Mouse (Mus musculus) stomach, embryonic 16.5 days (tissue): ENCODE data around the gene Upk3bl. TPM values are rescaled to one million over a fixed set of nuclear protein-coding genes. Genes with fewer than 3 reads are reported as not detected.
"Not testable (repeated sequence)": the region's sequence is repeated elsewhere in the genome, so short reads cannot be mapped to it uniquely, and the experiment has no call there.

Experiments used
- ATAC-seq: fragments of 200-750 bp; cut with Nextera tagmentation; 2 replicates; pipeline ENCODE4 v1.8.0; 2017; ENCODE audit warnings: moderate number of reproducible peaks, moderate TSS enrichment; ENCODE audit not compliant: insufficient read depth, low FRiP score
- H3K27ac ChIP-seq: fragments of 300-500 bp; sonication (generic); 2 replicates; pipeline ENCODE4 v1.5.1; 2014; ENCODE audit warnings: low read length
- H3K27me3 ChIP-seq: fragments of 300-500 bp; sonication (generic); 2 replicates; pipeline ENCODE4 v1.6.1; 2014; ENCODE audit warnings: low read length, control low read depth, mixed read lengths; ENCODE audit not compliant: control insufficient read depth, insufficient read depth
- H3K36me3 ChIP-seq: fragments of 300-500 bp; sonication (generic); 2 replicates; pipeline ENCODE4 v1.6.1; 2014; ENCODE audit warnings: low read length; ENCODE audit not compliant: control insufficient read depth, insufficient read depth
- H3K4me1 ChIP-seq: fragments of 300-500 bp; sonication (generic); 2 replicates; pipeline ENCODE4 v1.6.1; 2014; ENCODE audit warnings: low read length, control low read depth, mixed read lengths; ENCODE audit not compliant: control insufficient read depth, insufficient read depth
- H3K4me2 ChIP-seq: fragments of 300-500 bp; sonication (generic); 2 replicates; pipeline ENCODE4 v1.6.1; 2014; ENCODE audit warnings: low read depth, low read length, mixed read lengths
- H3K4me3 ChIP-seq: fragments of 300-500 bp; sonication (generic); replicated peaks from 2 replicates; pipeline ENCODE4 v1.5.1; 2014; ENCODE audit warnings: mild to moderate bottlenecking, low read length
- H3K9ac ChIP-seq: fragments of 300-500 bp; sonication (generic); 2 replicates; pipeline ENCODE4 v1.6.1; 2014; ENCODE audit warnings: low read length
- H3K9me3 ChIP-seq: fragments of 300-500 bp; sonication (generic); replicated peaks from 2 replicates; pipeline ENCODE4 v1.6.1; 2016; ENCODE audit warnings: low read length, control low read depth; ENCODE audit not compliant: control insufficient read depth
- WGBS: fragments of 180-500 bp; shearing (Covaris S2); extraction: QIAGEN DNeasy Blood & Tissue Kit; methylation state at CpG from one replicate; pipeline ENCODE4 v1.1.7; 2014; 5-methylcytosine and 5-hydroxymethylcytosine counted together
- polyA plus RNA-seq: library from polyadenylated mRNA; unstranded; fragments of >200 nt; fragmentation: Nextera tagmentation; extraction: Ambion mirVana; gene quantifications from 2 replicates; pipeline ENCODE4 v1.2.1, GENCODE M21; 2015

Upk3bl gene
- polyA plus RNA-seq, 1 experiment from 2014 or later, result 190 TPM

DNA sequence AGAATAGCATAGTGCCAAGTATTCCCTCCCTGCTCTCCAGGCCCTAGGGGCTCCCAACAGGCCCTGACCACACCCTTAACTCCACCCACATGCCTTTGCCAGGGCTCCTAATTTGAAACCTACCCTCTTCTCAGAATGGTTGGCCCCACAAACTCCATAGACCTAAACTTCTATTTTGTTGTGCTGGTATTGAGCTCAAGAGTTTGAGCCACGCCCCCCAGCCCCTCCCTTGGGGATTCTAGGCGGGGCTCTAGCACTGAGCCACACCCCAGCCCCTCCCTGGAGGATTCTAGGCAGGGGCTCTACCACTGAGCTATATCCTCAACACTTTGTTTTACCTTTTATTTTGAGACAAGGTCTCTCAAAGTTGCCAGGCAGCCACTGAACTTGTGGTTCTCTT, 13.0 kb upstream of the Upk3bl start:
- Histone ChIP-seq H3K9ac (no peak overlapping the region), H3K27ac (no peak overlapping the region), H3K4me2 (no peak overlapping the region), H3K4me1 (peaks cover 3% of the 10 kb centered on the region; the same call in 1 of the 2 replicates), H3K27me3 (no peaks in the 10 kb centered on the region), H3K4me3 (no peak overlapping the region), H3K36me3 (no peaks in the 10 kb centered on the region), H3K9me3 (no peaks in the 10 kb centered on the region)
- no peak for ATAC-seq
- WGBS, result 27% methylated on average over 2 of the region's 2 CpGs

DNA sequence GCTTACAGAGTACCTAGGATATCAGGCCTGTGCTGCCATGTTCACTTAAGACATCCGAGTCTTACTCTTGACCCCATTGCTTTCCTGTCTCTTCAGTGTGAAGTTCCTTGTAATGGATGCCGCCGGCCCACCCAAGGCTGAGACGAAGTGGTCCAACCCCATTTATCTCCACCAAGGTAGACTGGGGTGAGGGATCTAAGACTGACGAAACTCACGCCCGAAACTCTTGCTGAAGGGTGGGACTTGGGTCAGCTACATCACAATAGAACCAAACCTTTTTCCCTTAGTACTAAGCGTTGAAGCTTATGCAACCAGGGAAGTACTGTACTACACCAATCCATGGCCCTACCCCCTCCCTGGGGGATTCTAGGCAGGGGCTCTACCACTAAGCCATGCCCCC, 12.6 kb upstream of the Upk3bl start:
- no peak for ATAC-seq
- Histone ChIP-seq H3K27ac (no peak overlapping the region), H3K4me1 (peaks cover 3% of the 10 kb centered on the region; the same call in 1 of the 2 replicates), H3K36me3 (no peaks in the 10 kb centered on the region), H3K4me3 (no peak overlapping the region), H3K27me3 (no peaks in the 10 kb centered on the region), H3K9ac (no peak overlapping the region), H3K4me2 (no peak overlapping the region), H3K9me3 (no peaks in the 10 kb centered on the region)
- WGBS, result 93% methylated on average over 8 of the region's 8 CpGs

DNA sequence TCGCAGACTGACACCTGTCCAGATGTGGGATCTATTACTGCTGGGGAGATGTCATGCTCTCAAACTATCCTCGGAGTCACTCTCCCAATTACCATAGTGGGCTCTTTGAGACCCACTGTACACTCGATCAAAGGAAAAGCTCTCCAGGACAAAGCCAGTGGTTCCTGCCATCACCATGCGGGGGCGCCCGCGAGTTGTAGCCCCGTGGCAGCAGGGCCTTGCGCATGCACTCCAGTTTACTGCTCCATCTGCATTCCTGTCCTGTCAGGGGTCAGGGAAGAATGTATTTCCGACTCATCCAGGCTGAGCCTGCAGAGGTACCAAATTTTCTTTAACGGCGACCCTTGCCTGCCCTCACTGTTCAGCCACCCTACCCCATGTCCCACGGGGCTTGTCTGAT, 9.4 kb upstream of the Upk3bl start:
- no peak for ATAC-seq
- Histone ChIP-seq H3K36me3 (no peaks in the 10 kb centered on the region), H3K27ac (no peak overlapping the region), H3K9ac (no peak overlapping the region), H3K4me1 (peaks cover 3% of the 10 kb centered on the region; the same call in 1 of the 2 replicates), H3K27me3 (no peaks in the 10 kb centered on the region), H3K9me3 (no peaks in the 10 kb centered on the region), H3K4me3 (no peak overlapping the region), H3K4me2 (no peak overlapping the region)
- WGBS, result 65% methylated on average over 13 of the region's 13 CpGs

GRCm38 (mm10) chr5:136045408-136045807, 8.9 kb upstream of the Upk3bl start:
- no peaks in the 10 kb centered on the region for H3K36me3 ChIP-seq
- no peak overlapping the region for H3K9ac ChIP-seq
- H3K4me3 ChIP-seq, result no peak overlapping the region
- H3K27me3 ChIP-seq, result no peaks in the 10 kb centered on the region
- peaks cover 6% of the 10 kb centered on the region; the same call in 1 of the 2 replicates for H3K4me1 ChIP-seq
- no peak for ATAC-seq
- 42% methylated on average over 9 of the region's 9 CpGs for WGBS
- no peak overlapping the region for H3K4me2 ChIP-seq
- H3K9me3 ChIP-seq, result no peaks in the 10 kb centered on the region
- H3K27ac ChIP-seq, result no peak overlapping the region

GRCm38 (mm10) chr5:136045987-136046386, 8.3 kb upstream of the Upk3bl start:
- ATAC-seq, result peak; percentile 39; the same call in 1 of the 2 replicates
- Histone ChIP-seq H3K9ac (no peak overlapping the region), H3K4me3 (no peak overlapping the region), H3K36me3 (no peaks in the 10 kb centered on the region), H3K27me3 (no peaks in the 10 kb centered on the region), H3K27ac (no peak overlapping the region), H3K4me2 (no peak overlapping the region), H3K4me1 (peaks cover 5% of the 10 kb centered on the region; the same call in 1 of the 2 replicates), H3K9me3 (no peaks in the 10 kb centered on the region)
- WGBS, result 2% methylated on average over 10 of the region's 10 CpGs

DNA sequence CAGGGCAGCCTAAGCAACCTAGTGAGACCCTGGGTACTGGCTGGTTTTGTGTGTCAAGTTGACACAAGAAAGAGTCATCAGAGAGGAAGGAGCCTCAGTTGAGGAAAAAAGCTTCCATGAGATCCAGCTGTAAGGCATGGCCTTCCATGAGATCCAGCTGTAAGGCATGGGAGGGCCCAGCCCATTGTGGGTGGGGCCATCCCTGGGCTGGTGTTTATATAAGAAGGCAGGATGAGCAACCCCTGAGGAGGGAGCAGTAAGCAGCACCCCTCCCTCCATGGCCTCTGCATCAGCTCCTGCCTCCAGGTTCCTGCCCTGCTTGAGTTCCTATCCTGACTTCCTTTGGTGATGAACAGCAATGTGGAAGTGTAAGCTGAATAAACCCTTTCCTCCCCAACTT, 5.8 kb upstream of the Upk3bl start:
- not testable (repeated sequence) for H3K27me3 ChIP-seq, H3K9ac ChIP-seq, H3K4me2 ChIP-seq, H3K4me3 ChIP-seq, ATAC-seq, H3K36me3 ChIP-seq, H3K9me3 ChIP-seq, H3K27ac ChIP-seq
- H3K4me1 ChIP-seq, result peaks cover 16% of the 10 kb centered on the region

DNA sequence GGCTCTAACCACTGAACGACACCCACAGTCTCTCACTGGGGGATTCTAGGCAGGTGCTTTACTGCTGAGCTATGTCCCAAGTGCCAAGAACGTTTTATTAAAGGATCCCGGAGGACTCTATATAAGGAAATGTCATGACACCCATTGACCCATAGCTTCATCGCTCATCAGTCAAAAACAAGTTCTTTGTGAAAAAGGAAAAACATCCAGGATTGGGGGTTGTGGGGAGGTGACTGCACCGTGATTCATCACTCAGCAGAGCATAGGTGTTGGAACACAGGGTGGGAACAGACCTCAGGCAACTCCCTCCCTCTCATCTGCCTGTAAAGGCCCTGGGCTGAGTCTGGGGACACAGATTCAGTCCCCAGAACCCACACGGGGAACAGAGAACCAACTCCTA, 4.4 kb upstream of the Upk3bl start:
- 45% methylated on average over 6 of the region's 6 CpGs for WGBS
- H3K36me3 ChIP-seq, result no peaks in the 10 kb centered on the region
- ATAC-seq, result no peak
- H3K27ac ChIP-seq, result peak overlapping the region; percentile 51
- H3K9ac ChIP-seq, result no peak overlapping the region
- peaks cover 16% of the 10 kb centered on the region for H3K4me1 ChIP-seq
- no peaks in the 10 kb centered on the region for H3K9me3 ChIP-seq
- H3K4me3 ChIP-seq, result no peak overlapping the region
- no peak overlapping the region for H3K4me2 ChIP-seq
- H3K27me3 ChIP-seq, result no peaks in the 10 kb centered on the region

- Histone ChIP-seq H3K9me3 (no peaks in the 10 kb centered on the region), H3K27me3 (no peaks in the 10 kb centered on the region), H3K27ac (peak overlapping the region; percentile 86), H3K4me3 (no peak overlapping the region), H3K36me3 (no peaks in the 10 kb centered on the region), H3K4me1 (peaks cover 16% of the 10 kb centered on the region), H3K4me2 (peak overlapping the region; percentile 27; the same call in 1 of the 2 replicates), H3K9ac (no peak overlapping the region; the same call in 1 of the 2 replicates)
- ATAC-seq, result peak; percentile 87
- WGBS, result 9% methylated on average over 10 of the region's 10 CpGs
Measured at GRCm38 (mm10) chr5:136051231-136052085, 2.8 kb upstream of the Upk3bl start.

GRCm38 (mm10) chr5:136052861-136053655, 1.2 kb upstream of the Upk3bl start:
- no peaks in the 10 kb centered on the region for H3K9me3 ChIP-seq
- no peaks in the 10 kb centered on the region for H3K27me3 ChIP-seq
- ATAC-seq, result peak; percentile 45; the same call in 1 of the 2 replicates
- WGBS, result 70% methylated on average over 8 of the region's 8 CpGs
- H3K4me2 ChIP-seq, result no peak overlapping the region
- H3K36me3 ChIP-seq, result no peaks in the 10 kb centered on the region
- H3K27ac ChIP-seq, result peak overlapping the region; percentile 77
- no peak overlapping the region for H3K9ac ChIP-seq
- no peak overlapping the region for H3K4me3 ChIP-seq
- H3K4me1 ChIP-seq, result peaks cover 20% of the 10 kb centered on the region
